Mouse (Mus musculus) neutrophil, adult 5-6 weeks (primary cell): ENCODE measurements around the gene Disp2. TPM values are rescaled to one million over a fixed set of nuclear protein-coding genes. Genes with fewer than 3 reads are reported as not detected.

Experiments used
- ATAC-seq: fragments of 151-379, 151-347 bp; 2 replicates; pipeline ENCODE4 v1.8.0; 2017; ENCODE audit warnings: mild to moderate bottlenecking, moderate TSS enrichment; ENCODE audit not compliant: insufficient number of reproducible peaks, poor library complexity, low FRiP score, severe bottlenecking; ENCODE audit errors: extremely low read depth
- total RNA-seq: library from RNA; stranded (forward); fragments of 200-1000 nt; gene quantifications from 2 replicates; pipeline ENCODE4 v1.2.3, GENCODE M21; 2017

Gene Disp2
- total RNA-seq, 1 experiment from 2014 or later: not detected

- ATAC-seq: no peak
Measured at GRCm38 (mm10) chr2:118754143-118754542, 25.4 kb upstream of the Disp2 start.

GRCm38 (mm10) chr2:118755407-118755806 lies 24.1 kb upstream of the Disp2 start:
- ATAC-seq: no peak

GRCm38 (mm10) chr2:118756103-118756502 lies 23.4 kb upstream of the Disp2 start:
- no peak for ATAC-seq

DNA sequence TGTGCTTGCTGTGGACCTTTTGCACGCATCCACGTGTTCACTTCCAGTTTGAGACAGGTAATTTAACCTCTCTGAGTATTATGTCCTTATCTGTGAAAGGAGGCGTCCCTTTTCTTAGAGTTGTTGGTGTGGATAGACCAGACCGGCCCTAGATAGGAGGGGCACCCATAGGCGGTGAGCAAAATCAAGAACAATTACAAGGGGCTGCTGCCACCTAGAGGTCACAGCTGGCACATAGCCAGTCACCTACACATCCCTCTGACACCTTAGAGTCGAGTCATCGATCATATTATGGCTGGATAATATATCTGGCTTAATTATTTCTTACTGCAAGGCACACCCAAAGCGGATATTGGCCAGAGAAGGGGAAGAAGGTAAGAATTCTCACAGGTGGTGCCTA lies 19.7 kb upstream of the Disp2 start:
- peak; percentile 79 for ATAC-seq

GRCm38 (mm10) chr2:118760311-118761025 lies 19.1 kb upstream of the Disp2 start:
- no peak for ATAC-seq

DNA sequence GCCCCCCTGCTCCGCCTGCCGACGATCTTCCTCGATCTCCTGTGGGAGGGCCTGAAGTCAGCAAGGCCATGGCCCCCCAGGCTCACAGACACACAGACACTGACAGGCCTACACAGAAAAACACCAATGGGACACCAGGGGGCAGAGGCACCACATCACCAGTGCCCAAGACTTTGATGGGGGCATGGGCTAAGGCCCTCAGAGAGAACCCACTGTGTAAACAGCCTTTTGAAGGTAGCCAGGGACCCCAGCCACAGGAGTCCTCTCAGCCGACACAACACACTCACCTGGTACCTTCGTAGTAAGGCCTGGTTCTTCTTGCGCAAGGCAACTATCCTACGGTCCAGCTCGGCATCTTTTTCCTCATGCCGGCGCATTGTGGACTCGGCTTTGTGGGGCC lies 18.2 kb upstream of the Disp2 start:
- no peak for ATAC-seq

DNA sequence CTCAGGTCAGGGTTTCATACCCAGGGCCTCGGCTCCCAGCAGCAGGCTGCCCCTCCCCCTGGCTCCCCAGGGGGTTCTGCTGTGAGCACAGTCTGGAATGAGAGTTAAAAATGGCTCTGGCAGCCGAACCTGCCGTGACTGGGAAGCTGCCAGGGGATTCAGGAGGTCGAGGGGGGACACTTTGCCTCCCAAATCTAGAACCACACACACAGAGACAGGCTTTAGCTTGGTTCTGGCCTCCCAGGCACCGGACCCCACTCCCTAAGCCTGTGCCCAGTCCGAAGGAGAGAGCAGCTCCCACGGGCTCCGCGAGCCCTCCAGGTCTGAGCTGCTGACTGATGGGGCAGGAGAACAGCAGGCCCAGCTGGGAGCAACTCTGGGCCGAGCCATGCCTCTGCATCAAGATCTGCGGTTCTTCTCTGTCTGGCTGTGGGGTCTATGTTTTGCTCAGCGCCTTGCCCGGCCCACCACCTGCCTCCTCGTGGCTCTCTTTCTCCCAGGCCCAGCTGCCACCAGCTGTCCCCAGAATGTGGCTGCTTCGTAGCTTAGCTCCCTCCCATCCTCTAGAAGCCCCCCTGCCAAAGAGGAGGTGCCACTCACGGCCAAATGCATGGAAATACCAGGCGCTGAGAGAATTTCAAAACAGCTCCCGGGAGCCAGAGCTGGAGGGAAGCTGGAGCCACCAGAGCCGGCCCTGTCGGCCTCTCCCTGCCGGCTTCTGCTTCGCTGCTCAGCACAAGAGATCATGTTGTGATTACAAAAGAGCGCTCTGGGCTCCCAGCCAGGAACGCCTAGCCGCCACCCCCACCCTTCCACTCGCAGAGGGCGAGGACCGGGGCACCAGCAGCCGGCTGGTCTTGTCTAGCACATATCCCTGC lies 17.4 kb upstream of the Disp2 start, which contains the start of gene Ccdc9b:
Gene Ccdc9b, minus strand, starts transcription at position 756 of the 878 bp plus-strand sequence.
- ATAC-seq: no peak

DNA sequence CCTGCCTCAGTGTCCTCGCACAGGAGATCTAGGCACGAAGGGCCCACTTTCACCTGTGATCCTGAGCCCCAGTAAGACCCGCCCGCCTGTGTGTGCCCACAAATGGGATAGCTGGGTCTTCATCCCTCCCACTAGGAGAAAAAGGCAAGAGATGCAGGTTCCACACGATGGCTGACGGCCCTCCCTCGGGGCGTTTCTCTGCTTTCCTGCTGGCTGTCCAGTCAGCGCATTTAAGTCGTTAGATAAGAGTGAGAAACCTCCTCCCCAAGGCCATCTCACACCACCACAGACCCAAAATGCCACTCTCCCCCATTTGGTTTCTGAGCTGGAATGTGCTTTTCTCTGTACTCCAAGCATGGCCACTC lies 16.8 kb upstream of the Disp2 start:
- no peak for ATAC-seq

GRCm38 (mm10) chr2:118763469-118763868 lies 16.1 kb upstream of the Disp2 start:
- ATAC-seq: no peak

DNA sequence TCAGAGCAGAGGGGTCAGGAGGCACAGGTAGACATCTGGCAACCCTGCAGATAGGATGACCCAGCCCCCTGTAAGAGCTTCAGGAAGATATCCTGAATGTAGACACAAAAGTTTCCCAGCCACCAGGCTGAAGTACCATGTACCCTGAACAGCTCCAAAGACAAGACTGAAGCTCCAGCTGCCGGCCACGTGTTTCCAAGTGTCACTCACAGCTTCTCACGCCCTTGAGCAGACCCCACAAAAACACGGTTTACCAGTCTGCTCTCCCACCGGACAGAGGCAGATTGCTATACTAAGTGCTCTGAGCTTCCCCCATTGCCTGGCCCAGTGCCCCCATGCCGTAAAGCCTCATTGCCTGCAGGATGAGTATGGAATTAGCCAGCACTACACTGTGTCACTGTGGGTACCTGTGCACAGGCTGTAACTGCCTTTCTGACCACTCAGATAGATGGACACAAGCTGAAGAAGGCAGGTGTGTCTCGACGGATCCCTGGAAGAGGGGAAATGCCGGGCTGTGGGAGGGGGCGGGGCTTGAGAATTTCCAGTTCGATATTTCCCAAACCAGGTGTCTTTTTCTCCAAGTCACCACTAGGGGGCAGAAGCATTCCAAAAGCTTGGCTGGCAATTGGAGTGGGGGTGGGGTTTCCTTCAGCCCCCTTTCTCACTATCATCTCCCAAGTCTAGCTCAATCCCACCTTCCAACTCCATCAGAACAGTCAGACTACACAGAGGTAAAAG lies 15.3 kb upstream of the Disp2 start:
- ATAC-seq: no peak

DNA sequence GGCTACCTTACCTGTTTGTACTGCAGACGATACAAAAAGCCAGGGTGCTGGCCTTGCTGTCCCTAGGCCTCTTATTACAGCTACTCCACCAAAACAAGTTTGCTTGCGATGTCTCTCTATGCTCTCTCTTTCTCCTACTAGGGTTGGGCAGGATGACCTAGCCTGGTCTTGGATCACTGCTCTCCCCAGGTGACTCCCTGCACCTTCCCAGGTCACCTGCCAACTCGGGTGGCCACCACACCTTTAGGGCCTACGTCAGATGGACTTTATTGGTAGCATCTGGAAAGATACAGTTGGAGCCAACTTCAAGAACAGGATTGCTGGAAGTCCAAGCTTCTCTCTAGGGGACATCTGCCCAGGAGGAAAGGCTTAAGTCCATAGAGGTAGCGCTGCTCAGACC lies 14.6 kb upstream of the Disp2 start:
- ATAC-seq: no peak

- no peak for ATAC-seq
Measured at GRCm38 (mm10) chr2:118766041-118767033, 13.2 kb upstream of the Disp2 start.

DNA sequence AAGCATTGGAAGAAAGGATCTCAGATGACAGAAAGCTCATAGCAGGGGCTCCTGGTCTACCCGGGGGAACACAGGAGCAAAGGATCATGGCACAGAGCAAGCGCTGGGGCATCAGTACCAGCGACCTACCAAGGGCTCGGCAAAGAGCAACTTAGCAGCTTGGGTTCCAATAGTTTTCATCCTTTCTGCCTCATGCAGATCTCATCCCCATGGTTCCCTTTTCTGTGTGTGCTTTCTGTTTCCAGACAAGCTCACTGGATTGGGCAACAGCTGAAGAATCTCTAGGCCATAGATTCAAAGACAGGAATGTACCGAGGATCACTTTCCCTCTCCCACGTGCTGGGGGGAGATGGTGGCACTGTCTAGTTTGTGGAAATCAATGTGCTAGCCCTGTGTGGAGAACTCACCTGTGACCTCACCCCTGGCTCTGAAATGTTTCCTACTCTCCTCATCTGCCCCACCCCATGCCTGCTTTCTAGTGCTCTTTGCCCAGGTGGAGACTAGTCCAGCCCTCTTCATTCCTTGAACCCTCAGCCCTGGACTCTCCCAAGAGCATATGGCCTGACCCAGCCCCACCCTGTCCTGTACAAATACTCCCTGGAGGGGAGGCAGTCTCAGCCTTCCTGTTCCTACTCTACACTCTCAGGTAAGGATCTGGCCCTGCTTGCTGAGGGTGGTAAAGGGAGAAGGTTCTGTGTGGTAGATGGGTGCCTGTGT lies 7.2 kb upstream of the Disp2 start, which contains the start of gene Phgr1:
Gene Phgr1, plus strand, starts transcription at position 612 of the 717 bp plus-strand sequence.
- no peak for ATAC-seq

- no peak for ATAC-seq
Measured at GRCm38 (mm10) chr2:118774536-118774935, 5.0 kb upstream of the Disp2 start.

GRCm38 (mm10) chr2:118775396-118775795 lies 4.1 kb upstream of the Disp2 start:
- no peak for ATAC-seq

DNA sequence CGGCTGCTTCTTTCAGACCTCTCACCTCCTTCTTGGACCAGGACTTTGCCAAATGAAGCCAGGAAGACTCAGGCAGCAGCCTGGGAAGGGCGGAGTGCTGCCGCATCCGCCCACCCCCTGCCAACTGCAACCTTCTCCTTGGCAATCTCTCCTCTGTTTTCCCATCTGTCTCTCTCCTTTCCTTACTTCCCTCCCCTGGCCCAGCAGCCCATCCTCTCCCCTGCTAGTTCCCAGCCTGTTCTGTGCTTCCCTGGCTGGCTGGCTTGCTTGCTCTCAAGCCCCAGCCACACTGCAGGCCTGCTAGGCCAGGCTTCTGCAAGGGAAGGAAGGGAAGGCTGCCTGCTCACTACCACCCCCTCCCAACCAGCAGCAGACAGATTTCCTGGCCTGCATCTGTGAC lies 3.7 kb upstream of the Disp2 start:
- no peak for ATAC-seq

DNA sequence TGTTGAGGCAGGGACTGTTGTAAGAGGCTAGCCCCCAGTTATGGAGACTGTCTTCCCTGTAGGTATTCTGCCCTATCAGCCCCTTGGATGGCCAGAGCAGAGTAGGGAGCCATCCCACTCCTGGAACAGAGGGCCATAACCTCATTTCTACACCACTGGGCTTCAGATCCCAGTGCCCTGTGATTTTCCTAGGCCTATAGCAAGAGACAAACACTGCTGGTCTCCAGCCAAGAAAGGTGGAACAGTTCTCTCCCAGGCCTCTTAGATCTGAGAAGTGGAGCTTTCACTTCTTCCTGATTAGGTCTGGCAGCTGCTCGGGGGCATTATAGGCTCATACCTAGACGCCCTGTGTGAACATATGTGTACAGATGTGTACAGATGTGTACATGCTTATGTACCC lies 3.2 kb upstream of the Disp2 start:
- ATAC-seq: no peak

- ATAC-seq: no peak
Measured at GRCm38 (mm10) chr2:118778418-118778817, 1.1 kb upstream of the Disp2 start.
